Mouse (Mus musculus): ENCODE measurements around the gene Olfr172.

The Olfr172 gene

DNA sequence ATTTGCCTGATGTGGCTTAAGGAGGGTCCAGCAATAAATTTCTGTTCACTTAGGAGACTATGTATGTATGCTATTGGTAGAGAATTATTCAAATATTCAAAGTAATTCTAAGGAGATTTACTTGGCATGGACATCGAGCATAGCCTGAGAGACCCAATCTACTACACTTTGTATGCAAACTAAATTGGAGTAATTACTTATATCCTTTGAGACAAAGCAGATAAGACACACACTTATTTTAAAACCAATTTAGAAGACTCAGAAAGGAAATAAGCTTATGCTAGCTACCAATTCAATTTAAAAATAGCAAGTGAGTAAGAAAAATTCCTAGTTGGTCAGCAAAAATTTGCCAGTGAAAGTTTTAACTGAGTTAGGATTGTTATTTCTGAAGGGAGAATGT is at the start of gene Olfr172:
Gene Olfr172, minus strand, starts transcription at position 101 of the 400 bp plus-strand sequence.
- DNase-seq: no peak

DNA sequence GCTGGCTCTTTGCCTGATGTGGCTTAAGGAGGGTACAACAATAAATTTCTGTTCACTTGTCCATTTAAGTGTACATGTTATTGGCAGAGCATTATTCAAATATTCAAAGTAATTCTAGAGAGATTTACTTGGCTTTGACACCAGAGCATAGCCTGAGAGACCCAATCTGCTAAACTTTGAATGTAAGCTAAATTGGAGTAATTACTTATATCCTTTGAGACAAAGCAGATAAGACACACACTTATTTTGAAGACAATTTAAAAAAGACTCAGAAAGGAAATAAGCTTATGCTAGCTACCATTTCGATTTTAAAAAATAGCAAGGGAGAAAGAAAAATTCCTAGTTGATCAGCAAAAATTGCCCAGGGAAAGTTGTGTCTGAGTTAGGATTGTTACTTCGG is 37.2 kb upstream of the Olfr172 start, which contains the start of gene Olfr173:
Gene Olfr173, minus strand, starts transcription at position 101 of the 400 bp plus-strand sequence.
- no peak for DNase-seq

DNA sequence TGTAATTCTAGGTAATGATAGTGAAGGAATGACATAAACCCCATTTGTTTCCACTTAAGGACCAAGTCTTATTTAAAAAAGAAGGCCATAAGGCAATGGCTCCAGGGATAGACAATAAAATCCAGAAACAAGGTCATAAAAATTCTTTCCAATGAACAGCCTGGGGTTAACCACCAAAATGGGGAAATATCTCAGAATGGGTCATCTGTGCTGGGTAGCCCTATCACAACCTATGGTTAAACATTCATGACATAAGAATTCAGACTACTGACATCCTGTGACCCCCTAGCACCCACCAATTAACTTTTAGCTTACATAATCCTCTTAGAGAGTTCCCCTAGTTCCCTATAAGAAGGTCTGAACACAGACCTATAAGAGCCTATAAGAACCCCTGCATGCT is 6.8 kb downstream of the Olfr172 start:
- no peak for DNase-seq

DNA sequence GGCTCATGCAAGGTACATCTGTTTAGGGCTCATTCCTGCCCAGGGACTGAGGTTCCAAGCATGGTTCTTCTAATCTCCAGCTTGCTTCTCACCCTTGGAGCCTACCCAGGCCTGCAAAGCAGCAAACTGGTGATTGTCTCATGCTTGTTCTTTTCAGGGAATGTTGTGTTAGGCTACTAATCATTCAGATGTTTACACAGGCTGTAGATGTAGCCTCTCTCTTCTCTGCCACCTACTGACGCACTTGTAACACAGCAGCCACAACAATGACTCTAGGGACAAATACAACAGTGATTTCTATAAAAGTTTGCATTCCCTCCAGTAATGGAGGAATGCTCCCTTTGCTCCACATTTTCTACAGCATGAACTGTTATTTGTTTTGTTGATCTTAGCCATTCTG is 11.7 kb downstream of the Olfr172 start:
- DNase-seq: no peak

DNA sequence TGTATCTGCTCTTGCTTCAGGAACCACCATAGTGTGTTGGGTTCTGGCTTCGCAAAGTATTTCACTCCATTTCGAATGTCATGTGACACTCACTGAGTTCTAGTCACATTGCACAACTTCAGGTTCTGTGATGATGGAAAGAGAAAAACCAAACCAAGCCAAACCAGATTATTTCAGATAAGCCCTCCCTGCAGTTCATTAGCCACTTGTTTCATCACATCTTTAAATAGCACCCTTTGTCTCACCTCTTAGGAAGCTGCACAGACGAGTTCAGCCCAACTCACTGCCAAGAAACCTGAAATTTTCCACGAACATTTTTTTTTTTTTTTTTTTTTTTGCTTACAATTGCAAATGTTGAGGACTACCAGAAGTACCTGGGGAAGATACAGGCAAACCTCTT is 16.3 kb downstream of the Olfr172 start:
- no peak for DNase-seq

DNA sequence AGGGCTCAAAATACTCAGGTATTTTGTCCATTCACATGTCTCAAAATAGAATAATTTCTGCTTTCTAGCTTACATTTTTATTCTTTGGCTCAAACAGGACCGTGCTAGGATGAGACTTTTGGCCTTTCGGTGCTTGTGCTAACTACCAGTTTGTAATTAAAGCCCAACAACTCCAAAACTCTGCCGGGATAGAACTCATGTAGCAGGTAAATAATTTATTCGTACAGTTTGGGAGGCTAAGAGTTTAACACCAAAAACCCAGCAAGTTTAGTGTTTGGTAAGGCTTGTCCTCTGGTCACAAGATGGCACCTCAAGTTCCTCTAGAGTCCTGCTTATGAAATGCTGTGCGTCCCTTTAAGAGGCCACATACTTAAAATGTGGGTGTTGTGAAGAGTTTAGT is 22.2 kb downstream of the Olfr172 start:
- no peak for DNase-seq

DNA sequence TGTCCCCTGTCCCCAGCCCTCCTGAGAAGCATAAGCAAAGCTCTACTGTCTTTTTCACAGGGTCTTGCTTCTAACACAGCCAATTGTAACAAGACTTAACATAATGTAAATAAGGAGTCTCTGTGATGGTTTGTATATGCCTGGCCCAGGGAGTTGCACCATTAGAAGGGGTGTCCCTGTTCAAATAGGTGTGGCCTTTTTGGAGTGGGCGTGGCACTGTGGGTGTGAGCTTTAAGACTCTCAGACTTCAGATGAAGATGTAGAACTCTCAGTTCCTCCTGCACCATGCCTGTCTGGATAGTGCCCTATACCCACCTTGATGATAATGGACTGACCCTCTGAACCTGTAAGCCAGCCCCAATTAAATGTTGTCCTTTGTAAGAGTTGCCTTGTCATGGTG is 24.2 kb downstream of the Olfr172 start:
- DNase-seq: no peak

DNA sequence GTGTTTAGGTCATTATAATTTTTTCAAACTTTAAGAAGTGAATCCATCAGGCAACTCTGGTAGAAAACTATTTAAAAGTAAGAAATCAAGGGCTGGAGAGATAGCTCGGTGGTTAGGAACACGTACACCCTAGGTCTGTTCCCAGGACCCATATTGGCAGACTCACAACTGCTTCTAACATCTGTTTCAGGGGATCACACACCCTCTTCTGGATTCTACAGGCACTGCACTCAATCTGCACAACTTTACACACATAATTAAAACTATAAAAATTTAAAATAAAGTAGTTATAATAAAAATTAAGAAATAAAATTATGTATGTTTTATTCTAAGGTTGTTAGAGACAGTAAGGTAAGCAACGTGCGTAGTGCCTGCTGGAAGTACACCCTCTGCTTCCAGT is 24.8 kb downstream of the Olfr172 start:
- no peak for DNase-seq

DNA sequence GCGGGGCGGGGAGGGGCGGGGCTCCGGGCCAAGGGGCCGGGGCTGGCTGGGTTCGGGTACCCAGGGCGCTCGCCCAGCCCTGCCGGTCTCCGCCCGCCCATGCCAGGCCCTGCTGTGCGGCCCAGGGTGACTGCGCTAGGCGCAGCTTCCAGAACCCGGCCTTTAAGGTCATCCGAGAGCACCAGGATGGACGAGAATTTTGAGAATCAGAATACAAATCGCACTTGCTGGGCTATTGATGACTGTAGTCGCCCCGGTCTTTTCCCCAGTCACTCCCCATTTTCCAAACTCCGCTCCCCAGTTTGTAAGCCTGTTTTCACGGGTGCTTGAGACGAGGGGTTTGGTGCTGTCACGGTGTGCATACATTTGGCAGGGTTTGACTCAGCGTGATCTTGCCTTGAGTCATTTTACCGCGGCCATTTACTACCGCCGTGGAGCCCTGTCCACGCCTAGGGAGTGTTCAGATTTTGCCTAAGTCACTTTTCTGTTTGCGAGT is 34.8 kb downstream of the Olfr172 start:
- DNase-seq: no peak

DNA sequence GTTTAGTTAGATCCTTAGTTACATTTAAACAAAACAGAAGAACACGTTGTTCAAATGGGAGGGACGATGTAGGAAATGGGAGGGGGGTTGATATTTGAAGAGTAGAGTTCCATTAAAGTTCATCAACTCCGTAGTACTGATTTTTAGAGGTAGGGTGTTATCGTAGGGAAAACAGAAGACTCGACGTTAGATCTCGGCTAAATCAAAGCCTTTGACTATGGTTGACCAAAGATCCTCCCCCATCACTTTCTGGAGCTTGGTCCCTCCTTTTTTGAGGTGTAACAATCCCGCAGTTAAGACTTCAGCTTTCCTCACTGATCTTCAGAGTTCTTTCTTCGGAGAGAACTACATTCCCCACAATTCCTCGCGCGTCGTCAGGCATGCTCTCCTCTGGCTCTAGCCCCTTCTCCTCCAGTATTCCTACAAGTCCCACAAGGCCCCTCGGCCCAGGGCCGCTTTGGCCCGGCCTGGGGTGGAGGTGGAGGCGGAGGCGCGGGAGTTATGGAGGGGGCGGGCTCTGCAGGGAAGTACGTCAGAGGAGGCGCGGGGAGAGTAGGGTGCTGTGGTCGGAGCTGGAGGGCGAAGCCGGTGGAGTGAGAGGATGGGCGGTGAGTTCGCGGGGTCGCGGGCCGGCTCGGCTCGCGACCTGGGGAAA is 35.4 kb downstream of the Olfr172 start, which contains the start of gene Cldnd1:
Gene Cldnd1, plus strand, starts transcription at position 434 of the 655 bp plus-strand sequence.
- peak; percentile 92 to 99 for DNase-seq

DNA sequence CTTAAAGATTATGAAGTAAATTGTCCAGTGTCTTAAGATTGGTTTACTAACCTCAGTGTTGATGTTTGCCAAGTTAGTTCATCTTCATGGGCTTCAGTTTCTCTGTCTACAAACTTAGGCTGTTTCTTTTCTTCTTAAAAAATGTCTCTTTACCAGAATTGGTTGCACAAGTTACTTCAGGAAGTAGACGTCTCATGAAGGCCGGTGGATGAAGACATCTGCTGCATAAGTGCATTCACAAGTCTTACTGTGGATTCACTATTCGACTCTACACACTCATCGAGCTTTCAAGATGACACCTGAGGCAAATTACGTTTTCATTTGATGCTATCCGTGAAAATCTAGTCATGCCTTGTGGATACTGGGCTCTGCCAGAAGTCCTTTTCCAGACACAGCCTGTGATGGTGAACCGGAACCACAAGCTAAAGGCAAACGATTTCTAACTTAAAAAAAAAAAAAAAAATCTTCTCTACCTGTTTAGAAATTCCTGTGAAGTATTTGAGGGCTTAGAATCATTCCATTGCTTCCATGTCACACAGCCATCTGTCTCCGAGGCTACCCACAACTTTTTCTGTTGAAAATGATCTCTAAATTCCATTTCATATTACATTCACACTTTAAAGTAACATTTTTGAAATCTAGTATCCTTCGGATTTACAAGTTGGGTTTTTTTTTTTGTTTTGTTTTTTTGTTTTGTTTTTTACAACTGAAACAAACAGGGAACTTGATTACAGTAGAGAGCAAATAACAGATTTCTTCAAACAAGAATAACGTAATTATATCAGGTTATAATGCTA is 36.1 kb downstream of the Olfr172 start:
- DNase-seq: no peak

DNA sequence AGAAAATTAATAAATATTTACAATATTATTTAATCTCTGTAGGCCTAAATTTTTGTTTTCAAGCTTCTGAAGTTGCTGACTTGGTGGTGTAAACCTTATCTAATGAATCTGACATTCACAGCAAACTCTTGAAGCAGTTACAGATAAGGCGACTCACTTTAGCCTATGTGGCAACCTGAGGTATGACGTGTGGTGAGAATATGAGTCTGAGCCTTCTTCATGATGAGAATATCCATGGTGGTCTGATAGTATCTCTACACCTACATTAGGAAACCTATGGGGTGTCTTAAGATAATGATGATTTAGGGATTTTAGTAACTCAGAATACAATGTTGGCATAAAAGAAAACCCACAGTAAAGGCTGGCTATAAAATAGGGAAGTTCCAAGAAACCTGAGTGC is 40.7 kb downstream of the Olfr172 start:
- no peak for DNase-seq

DNA sequence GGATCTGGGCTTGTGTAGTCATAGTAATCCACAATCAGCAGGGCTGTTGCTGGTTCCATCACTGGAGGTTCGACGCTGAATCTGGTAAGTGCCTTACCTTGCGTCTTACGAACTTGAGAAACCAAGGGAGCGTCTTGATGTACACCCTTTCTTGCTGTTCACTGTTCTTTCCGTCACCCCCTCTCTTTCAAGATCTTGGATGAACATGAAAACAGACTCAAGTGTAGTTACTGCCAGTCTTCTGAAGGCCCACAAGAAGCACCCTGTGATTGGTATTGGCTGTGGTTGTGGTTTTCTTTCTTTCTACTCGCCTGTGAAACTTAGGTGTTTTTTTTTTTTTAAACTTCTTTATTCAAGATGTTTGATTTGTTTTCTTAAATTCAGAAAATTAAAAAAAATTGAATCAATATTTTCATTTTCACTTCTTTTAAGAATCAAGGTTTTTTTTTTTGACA is 44.3 kb downstream of the Olfr172 start, which contains the start of gene Gpr15:
Gene Gpr15, minus strand, starts transcription at position 405 of the 455 bp plus-strand sequence.
- DNase-seq: no peak

DNA sequence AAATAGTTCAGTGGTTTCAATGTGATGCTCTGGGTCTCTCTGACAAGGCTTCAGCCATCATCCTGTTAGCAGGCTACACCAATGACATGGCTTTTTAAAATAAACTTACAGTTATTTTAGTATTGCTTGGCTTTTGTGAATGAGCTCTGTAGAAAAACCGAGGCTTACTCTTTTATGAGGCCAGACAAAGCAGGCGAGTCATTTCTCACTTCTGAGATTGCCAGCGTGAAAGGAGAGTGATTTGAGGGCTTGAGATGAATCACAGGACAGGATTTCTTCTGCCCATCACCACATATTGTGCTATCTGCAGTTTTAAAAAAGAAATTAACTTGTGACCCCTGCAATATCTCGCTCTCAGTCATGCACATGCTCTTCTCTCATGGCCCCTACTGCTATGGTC is 48.0 kb downstream of the Olfr172 start:
- DNase-seq: no peak

DNA sequence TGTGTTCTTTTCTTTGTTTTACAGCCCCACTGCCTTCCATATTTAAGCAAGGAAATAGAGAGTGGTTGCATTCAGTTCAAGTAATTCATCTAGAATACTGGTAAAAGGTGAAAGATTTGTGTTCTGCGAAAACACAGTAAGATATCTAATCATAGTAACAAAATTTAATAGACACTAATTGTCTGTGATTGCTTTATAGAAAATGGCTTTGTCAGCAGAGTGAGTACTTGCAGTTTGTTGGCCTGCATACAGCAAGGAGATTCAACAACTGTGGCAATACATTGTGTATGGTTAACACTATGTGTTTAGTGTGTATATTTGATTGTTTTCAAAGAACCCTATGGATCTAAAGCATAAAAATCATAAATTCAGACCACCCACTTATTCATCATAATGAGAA is 49.8 kb downstream of the Olfr172 start:
- no peak for DNase-seq

DNA sequence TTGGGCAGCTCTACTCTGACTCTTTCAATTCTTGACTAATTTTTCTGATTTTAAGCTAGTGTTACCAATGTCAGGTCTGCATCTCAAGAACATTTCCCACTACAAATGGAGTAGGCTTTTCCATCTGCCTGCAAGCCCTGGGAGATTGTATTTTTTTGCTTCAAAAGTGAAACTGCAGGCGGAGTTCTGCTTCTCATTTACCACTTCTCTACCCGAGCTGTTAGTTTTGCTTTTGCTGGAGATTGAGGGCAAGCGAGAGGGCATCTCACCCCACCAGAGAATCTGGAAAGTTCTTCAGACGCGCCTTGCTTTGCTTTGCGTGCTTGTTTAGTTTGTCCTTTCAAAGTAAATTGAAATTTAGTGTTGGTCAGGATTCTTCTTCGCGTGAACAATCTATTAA is 50.8 kb downstream of the Olfr172 start:
- no peak for DNase-seq
